9 mouse cellular contexts compared by ENCODE assay signal in the genomic region with DNA sequence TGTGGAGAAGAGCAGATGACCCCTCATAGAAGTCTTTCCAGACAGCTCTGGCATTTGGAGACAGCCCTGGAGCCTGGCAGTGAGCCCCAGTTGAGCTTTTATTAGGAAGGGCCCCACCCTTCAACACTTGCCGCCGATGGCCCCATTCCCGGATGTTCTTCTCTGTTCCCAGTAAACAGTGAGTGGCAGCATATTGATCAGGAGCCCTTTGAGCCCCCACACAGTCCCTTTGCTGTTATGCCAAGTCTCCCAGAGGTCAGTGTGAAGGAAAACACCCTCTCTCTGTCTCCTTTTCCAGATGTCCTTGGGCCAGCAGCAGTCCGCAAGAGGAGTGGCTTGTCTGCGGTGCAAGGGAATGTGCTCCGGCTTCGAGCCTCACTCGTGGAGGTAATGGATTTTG. TPM values are rescaled to one million over a fixed set of nuclear protein-coding genes. Genes with fewer than 3 reads are reported as not detected.
DNase-seq lines count a peak whose midpoint lies in the region; ATAC-seq and TF ChIP-seq lines count a peak whose summit lies in the region.
"Had no signal": no experiment of that assay in that cellular context is flagged by ENCODE, and none has a peak within 500 bp of the region (broad histone marks: within the 10 kb centered on the region; RNA-seq: fewer than 3 reads in every experiment).

No protein-coding gene starts in this region.

- peak overlapping the region; percentile 28 for H3K27ac ChIP-seq in heart, embryonic 16.5 days (ENCODE audit: low read length)
- H3K27ac ChIP-seq: midbrain, embryonic 12.5 days had no signal

- 32% methylated on average over 8 of the region's 8 CpGs for WGBS in heart, embryonic 16.5 days
- WGBS in lung, adult 2 months = 26% methylated on average over 8 of the region's 8 CpGs

- DNase-seq in cerebellum, adult 9-11 months = peak; percentile 3
- no peak for DNase-seq in cerebellum, adult 11 months
- DNase-seq in adrenal gland, adult 18-20 months (ENCODE audit: low spot score in 2 of 2) = peak; percentile 29 to 30
- DNase-seq in lung, adult 2 months = peak; percentile 32
- DNase-seq in urinary bladder, adult 2 months (ENCODE audit: low spot score) = peak; percentile 36
- DNase-seq in frontal cortex, postnatal 36 days (ENCODE audit: low spot score in 2 of 2) = no peak

- ATAC-seq in heart, embryonic 16.5 days (replicated peaks; ENCODE audit: extremely low read depth, insufficient read depth, low FRiP score) = 0 out of 2 replicates have a peak, but pooled peaks have one; percentile 29
- ATAC-seq in megakaryocyte, adult 5-6 weeks (ENCODE audit: poor library complexity, severe bottlenecking) = no peak

- peaks cover 37% of the 10 kb centered on the region for H3K4me1 ChIP-seq in heart, embryonic 16.5 days (ENCODE audit: control insufficient read depth, insufficient read depth, low read length)
- peaks cover 2% of the 10 kb centered on the region; the same call in 1 of the 2 replicates for H3K4me1 ChIP-seq in lung, adult 2 months (ENCODE audit: control insufficient read depth, insufficient read depth, low read length)
- H3K4me1 ChIP-seq: midbrain, embryonic 12.5 days had no signal

- no peaks in the 10 kb centered on the region for H3K9me3 ChIP-seq in heart, embryonic 16.5 days (replicated peaks; ENCODE audit: control insufficient read depth, low read length)
- H3K9me3 ChIP-seq: midbrain, embryonic 12.5 days had no signal

- H3K9ac ChIP-seq in heart, embryonic 16.5 days (ENCODE audit: low read length) = 0 out of 2 replicates have a peak overlapping the region, but pooled peaks have one; percentile 30
- H3K9ac ChIP-seq: midbrain, embryonic 12.5 days had no signal

- no peak for TF ChIP-seq CTCF in lung, adult 2 months (IDR thresholded peaks at IDR 0.05; ENCODE audit: insufficient read depth, low read length)

- peak overlapping the region; percentile 10 for H3K4me2 ChIP-seq in heart, embryonic 16.5 days (ENCODE audit: low read depth, low read length)
- H3K4me2 ChIP-seq: midbrain, embryonic 12.5 days had no signal

- H3K36me3 ChIP-seq in heart, embryonic 16.5 days (ENCODE audit: control insufficient read depth, insufficient read depth) = peaks cover 9% of the 10 kb centered on the region; the same call in 1 of the 2 replicates
- H3K36me3 ChIP-seq: midbrain, embryonic 12.5 days had no signal

- TF ChIP-seq POLR2A in lung, adult 2 months (IDR thresholded peaks at IDR 0.05; ENCODE audit: borderline replicate concordance, extremely low read depth, low read depth, low read length) = no peak

- no peaks in the 10 kb centered on the region for H3K27me3 ChIP-seq in heart, embryonic 16.5 days (ENCODE audit: control insufficient read depth, insufficient read depth, low read length)
- H3K27me3 ChIP-seq: midbrain, embryonic 12.5 days had no signal

- H3K4me3 ChIP-seq in heart, embryonic 16.5 days (ENCODE audit: low read length) = no peak overlapping the region
- H3K4me3 ChIP-seq in lung, adult 2 months (replicated peaks; ENCODE audit: extremely low read depth, low read depth, low read length) = no peak overlapping the region
- H3K4me3 ChIP-seq: midbrain, embryonic 12.5 days had no signal

RNA-seq across cellular contexts. Expression of gene Lmcd1, which starts 31.2 kb away (rescaled TPM):
- total RNA-seq in adrenal gland, adult 18-20 months (2021) = 1 to 10 TPM; 6.4 to 7.9 TPM
- polyA plus RNA-seq in heart, embryonic 16.5 days (2015; fragmentation: Nextera tagmentation; extraction: Ambion mirVana) = 58.0 and 60.2 TPM in 2 replicates
- polyA plus RNA-seq in lung, adult 2 months (2012; rRNA removed) = 11.9 and 13.6 TPM in 2 replicates
- polyA plus RNA-seq in urinary bladder, adult 2 months (2012; rRNA removed) = 129 and 190 TPM in 2 replicates
- total RNA-seq in megakaryocyte, adult 5-6 weeks (2015) = 0.27 TPM in 1 of 2 replicates, not detected in the other
- total RNA-seq in megakaryocyte, adult 5-6 weeks (2017) = 0.11 and 0.20 TPM in 2 replicates

Comparison
In these comparisons a context has a peak if more than half of its experiments do, and no peak if none do; other contexts are left out.
1. DNase-seq: peak in cerebellum, adult 9-11 months (single experiment), adrenal gland, adult 18-20 months (2 of 2), lung, adult 2 months (single experiment) and urinary bladder, adult 2 months (single experiment); none in cerebellum, adult 11 months (single experiment) and frontal cortex, postnatal 36 days (0 of 2).